Mouse (Mus musculus) MEL (cell line): ENCODE measurements around the gene Sephs2. TPM values are rescaled to one million over a fixed set of nuclear protein-coding genes. Genes with fewer than 3 reads are reported as not detected.
A peak's percentile ranks its signal among the peaks of the same experiment; 100 is the strongest.

Experiments
- DNase-seq: peaks from one replicate; pipeline ENCODE4 v3.0.0; 2011; ENCODE audit warnings: low read depth, low spot score
- H3K27ac ChIP-seq: 2 replicates; pipeline ENCODE4 v1.5.1; 2012; ENCODE audit warnings: low read depth, mild to moderate bottlenecking, control low read depth, low read length, moderate library complexity; ENCODE audit not compliant: control insufficient read depth
- H3K27me3 ChIP-seq, 2 experiments: fragments of 150-350 bp in 1 of 2; sonication (generic) in 1 of 2; 2 replicates each; pipeline ENCODE4 v1.6.1; 2012; ENCODE audit warnings: low read length in 2 of 2, mild to moderate bottlenecking in 2 of 2, improper control_type of control experiment in 1 of 2, moderate library complexity in 1 of 2; ENCODE audit not compliant: insufficient read depth in 2 of 2, control insufficient read depth in 1 of 2
- H3K36me3 ChIP-seq, 2 experiments: 2 replicates each; pipeline ENCODE4 v1.6.1; 2012 to 2014; ENCODE audit warnings: low read length in 2 of 2, improper control_type of control experiment in 1 of 2, inconsistent platforms in 1 of 2, mild to moderate bottlenecking in 1 of 2; ENCODE audit not compliant: insufficient read depth in 2 of 2, control insufficient read depth in 1 of 2
- H3K4me1 ChIP-seq, 2 experiments: fragments of 150-350 bp in 1 of 2; sonication (generic) in 1 of 2; 2 replicates each; pipeline ENCODE4 v1.6.1; 2012; ENCODE audit warnings: low read length in 2 of 2, improper control_type of control experiment in 1 of 2, mild to moderate bottlenecking in 1 of 2; ENCODE audit not compliant: insufficient read depth in 2 of 2, control insufficient read depth in 1 of 2
- H3K4me3 ChIP-seq, 2 experiments: fragments of 150-350 bp in 1 of 2; sonication (generic) in 1 of 2; 2 replicates each; pipeline ENCODE4 v1.5.1; 2012; ENCODE audit warnings: low read depth in 2 of 2, low read length in 2 of 2, mild to moderate bottlenecking in 2 of 2, moderate library complexity in 2 of 2, control low read depth in 1 of 2, improper control_type of control experiment in 1 of 2; ENCODE audit not compliant: control insufficient read depth in 1 of 2, insufficient read depth in 1 of 2
- H3K79me2 ChIP-seq: 2 replicates; pipeline ENCODE4 v1.6.1; 2012; ENCODE audit warnings: mild to moderate bottlenecking, low read length, moderate library complexity; ENCODE audit not compliant: control insufficient read depth, poor library complexity, insufficient read depth
- H3K9ac ChIP-seq: 2 replicates; pipeline ENCODE4 v1.6.1; 2012; ENCODE audit warnings: low read depth, mild to moderate bottlenecking, control low read depth, low read length, moderate library complexity; ENCODE audit not compliant: control insufficient read depth, poor library complexity, severe bottlenecking
- H3K9me3 ChIP-seq: fragments of 150-350 bp; sonication (generic); replicated peaks from 2 replicates; pipeline ENCODE4 v1.6.1; 2012; ENCODE audit warnings: mild to moderate bottlenecking, low read length, improper control_type of control experiment, moderate library complexity; ENCODE audit not compliant: insufficient read depth
- BHLHE40 ChIP-seq: IDR thresholded peaks from 2 replicates; pipeline ENCODE4 v1.6.1; 2012; ENCODE audit warnings: low read depth, mild to moderate bottlenecking, inconsistent platforms, low read length, improper control_type of control experiment, borderline replicate concordance
- CHD1 ChIP-seq: IDR thresholded peaks from 2 replicates; pipeline ENCODE4 v1.6.1; 2012; ENCODE audit warnings: low read depth, mild to moderate bottlenecking, inconsistent platforms, low read length, improper control_type of control experiment
- CHD2 ChIP-seq: IDR thresholded peaks from 2 replicates; pipeline ENCODE4 v1.6.1; 2011; ENCODE audit warnings: low read length, improper control_type of control experiment
- CTCF ChIP-seq, 3 experiments: IDR thresholded peaks in 2 of 3; conservative IDR thresholded peaks in 1 of 3; 2 replicates each; pipeline ENCODE4 v1.5.1; 2011 to 2012; ENCODE audit warnings: low read length in 3 of 3, low read depth in 2 of 3, mild to moderate bottlenecking in 2 of 3, improper control_type of control experiment in 1 of 3, inconsistent platforms in 1 of 3, mixed read lengths in 1 of 3, moderate library complexity in 1 of 3; ENCODE audit not compliant: control insufficient read depth in 1 of 3, insufficient read depth in 1 of 3, poor library complexity in 1 of 3, severe bottlenecking in 1 of 3
- E2F4 ChIP-seq: IDR thresholded peaks from 2 replicates; pipeline ENCODE4 v1.6.1; 2011; ENCODE audit warnings: low read depth, low read length, improper control_type of control experiment, borderline replicate concordance
- ELF1 ChIP-seq: IDR thresholded peaks from 2 replicates; pipeline ENCODE4 v1.6.1; 2014; ENCODE audit warnings: low read depth, mild to moderate bottlenecking, inconsistent platforms, low read length, improper control_type of control experiment, moderate library complexity
- EP300 ChIP-seq, 2 experiments: IDR thresholded peaks; 2 replicates each; pipeline ENCODE4 v1.6.1; 2011; ENCODE audit warnings: improper control_type of control experiment in 2 of 2, low read length in 2 of 2, low read depth in 1 of 2, mild to moderate bottlenecking in 1 of 2
- ETS1 ChIP-seq: IDR thresholded peaks from 2 replicates; pipeline ENCODE4 v1.6.1; 2012; ENCODE audit warnings: low read depth, mild to moderate bottlenecking, inconsistent platforms, low read length, improper control_type of control experiment, moderate library complexity
- GABPA ChIP-seq: IDR thresholded peaks from 2 replicates; pipeline ENCODE4 v1.6.1; 2012; ENCODE audit warnings: low read depth, mild to moderate bottlenecking, inconsistent platforms, low read length, improper control_type of control experiment, moderate library complexity
- GATA1 ChIP-seq: IDR thresholded peaks from 2 replicates; pipeline ENCODE4 v1.6.1; 2011; ENCODE audit warnings: low read depth, low read length, improper control_type of control experiment
- HCFC1 ChIP-seq: IDR thresholded peaks from 2 replicates; pipeline ENCODE4 v1.6.1; 2012; ENCODE audit warnings: low read depth, mild to moderate bottlenecking, inconsistent platforms, low read length, improper control_type of control experiment, moderate library complexity
- JUND ChIP-seq: IDR thresholded peaks from 2 replicates; pipeline ENCODE4 v1.6.1; 2011; ENCODE audit warnings: low read depth, mild to moderate bottlenecking, improper control_type of control experiment, low read length
- KAT2A ChIP-seq: conservative IDR thresholded peaks from 2 replicates; pipeline ENCODE4 v1.6.1; 2012; ENCODE audit warnings: low read depth, low read length, improper control_type of control experiment, inconsistent platforms
- MAFK ChIP-seq: IDR thresholded peaks from 2 replicates; pipeline ENCODE4 v1.6.1; 2011; ENCODE audit warnings: low read depth, mild to moderate bottlenecking, low read length, improper control_type of control experiment, borderline replicate concordance
- MAZ ChIP-seq: IDR thresholded peaks from 2 replicates; pipeline ENCODE4 v1.6.1; 2012; ENCODE audit warnings: low read depth, mild to moderate bottlenecking, inconsistent platforms, low read length, improper control_type of control experiment
- MEF2A ChIP-seq: IDR thresholded peaks from 2 replicates; pipeline ENCODE4 v1.6.1; 2014; ENCODE audit warnings: low read depth, mild to moderate bottlenecking, inconsistent platforms, low read length, improper control_type of control experiment; ENCODE audit not compliant: poor library complexity, insufficient replicate concordance, severe bottlenecking; ENCODE audit errors: extremely low read depth
- MXI1 ChIP-seq: IDR thresholded peaks from 2 replicates; pipeline ENCODE4 v1.6.1; 2011; ENCODE audit warnings: mild to moderate bottlenecking, low read depth, low read length, improper control_type of control experiment
- MYB ChIP-seq: IDR thresholded peaks from 2 replicates; pipeline ENCODE4 v1.6.1; 2011; ENCODE audit warnings: mild to moderate bottlenecking, low read depth, low read length, improper control_type of control experiment
- MYC ChIP-seq: IDR thresholded peaks from 2 replicates; pipeline ENCODE4 v1.6.1; 2011; ENCODE audit warnings: low read depth, mild to moderate bottlenecking, low read length, improper control_type of control experiment, moderate library complexity
- NRF1 ChIP-seq: IDR thresholded peaks from 2 replicates; pipeline ENCODE4 v1.6.1; 2014; ENCODE audit warnings: low read depth, mild to moderate bottlenecking, inconsistent platforms, low read length, improper control_type of control experiment, moderate library complexity; ENCODE audit not compliant: poor library complexity, insufficient read depth, severe bottlenecking
- POLR2A ChIP-seq, 2 experiments: IDR thresholded peaks; 2 replicates each; pipeline ENCODE4 v1.6.1; 2011 to 2012; ENCODE audit warnings: low read length in 2 of 2, mild to moderate bottlenecking in 2 of 2, control low read depth in 1 of 2, improper control_type of control experiment in 1 of 2, low read depth in 1 of 2, moderate library complexity in 1 of 2; ENCODE audit not compliant: control insufficient read depth in 1 of 2, insufficient read depth in 1 of 2, poor library complexity in 1 of 2
- POLR2AphosphoS2 ChIP-seq: IDR thresholded peaks from 2 replicates; pipeline ENCODE4 v1.6.1; 2011; ENCODE audit warnings: low read length, improper control_type of control experiment
- RAD21 ChIP-seq: IDR thresholded peaks from 2 replicates; pipeline ENCODE4 v1.6.1; 2011; ENCODE audit warnings: mild to moderate bottlenecking, low read depth, low read length, improper control_type of control experiment
- RCOR1 ChIP-seq: IDR thresholded peaks from 2 replicates; pipeline ENCODE4 v1.6.1; 2012; ENCODE audit warnings: low read depth, mild to moderate bottlenecking, inconsistent platforms, low read length, improper control_type of control experiment
- SIN3A ChIP-seq: IDR thresholded peaks from 2 replicates; pipeline ENCODE4 v1.6.1; 2012; ENCODE audit warnings: low read length, improper control_type of control experiment, inconsistent platforms
- TAL1 ChIP-seq: IDR thresholded peaks from 2 replicates; pipeline ENCODE4 v1.6.1; 2012; ENCODE audit warnings: mild to moderate bottlenecking, inconsistent platforms, low read length, moderate library complexity, mixed read lengths
- TBP ChIP-seq: IDR thresholded peaks from 2 replicates; pipeline ENCODE4 v1.8.0; 2011; ENCODE audit warnings: low read depth, low read length, improper control_type of control experiment
- TCF12 ChIP-seq: IDR thresholded peaks from 2 replicates; pipeline ENCODE4 v1.6.1; 2014; ENCODE audit warnings: low read depth, mild to moderate bottlenecking, inconsistent platforms, low read length, improper control_type of control experiment, moderate library complexity
- UBTF ChIP-seq: IDR thresholded peaks from 2 replicates; pipeline ENCODE4 v1.6.1; 2012; ENCODE audit warnings: low read depth, mild to moderate bottlenecking, inconsistent platforms, low read length, improper control_type of control experiment, moderate library complexity, borderline replicate concordance; ENCODE audit not compliant: insufficient read depth
- USF1 ChIP-seq: IDR thresholded peaks from 2 replicates; pipeline ENCODE4 v1.6.1; 2014; ENCODE audit warnings: low read depth, mild to moderate bottlenecking, inconsistent platforms, low read length, improper control_type of control experiment, moderate library complexity
- USF2 ChIP-seq, 2 experiments: IDR thresholded peaks; 2 replicates each; pipeline ENCODE4 v1.6.1; 2011 to 2012; ENCODE audit warnings: improper control_type of control experiment in 2 of 2, low read length in 2 of 2, borderline replicate concordance in 1 of 2, inconsistent platforms in 1 of 2, low read depth in 1 of 2, mild to moderate bottlenecking in 1 of 2; ENCODE audit not compliant: insufficient read depth in 1 of 2
- ZC3H11A ChIP-seq: IDR thresholded peaks from 2 replicates; pipeline ENCODE4 v1.6.1; 2012; ENCODE audit warnings: low read depth, mild to moderate bottlenecking, inconsistent platforms, low read length, improper control_type of control experiment
- ZKSCAN1 ChIP-seq: IDR thresholded peaks from 2 replicates; pipeline ENCODE4 v1.6.1; 2012; ENCODE audit warnings: low read depth, mild to moderate bottlenecking, inconsistent platforms, low read length, improper control_type of control experiment, moderate library complexity
- ZMIZ1 ChIP-seq: IDR thresholded peaks from 2 replicates; pipeline ENCODE4 v1.6.1; 2012; ENCODE audit warnings: low read depth, mild to moderate bottlenecking, inconsistent platforms, low read length, improper control_type of control experiment, moderate library complexity
- ZNF384 ChIP-seq: IDR thresholded peaks from 2 replicates; pipeline ENCODE4 v1.6.1; 2012; ENCODE audit warnings: low read depth, mild to moderate bottlenecking, inconsistent platforms, low read length, improper control_type of control experiment
- polyA plus RNA-seq, 2 experiments: library from polyadenylated mRNA; stranded (reverse) in 1 of 2; unstranded in 1 of 2; fragments of >175 nt in 1 of 2; fragments of >200 nt in 1 of 2; gene quantifications; 2 replicates each; pipeline versions ENCODE4 v1.2.1 to v1.2.4; 2012; ENCODE audit warnings: low replicate concordance in 2 of 2, low read depth in 1 of 2; ENCODE audit not compliant: insufficient read length in 2 of 2, insufficient read depth in 1 of 2, missing spikeins in 1 of 2
- total RNA-seq: library from RNA; depleted of rRNA; stranded (reverse); fragments of 300-350 nt; gene quantifications from 2 replicates; pipeline ENCODE4 v1.2.3, GENCODE M21; 2012

The Sephs2 gene
- total and polyA plus RNA-seq, 3 experiments: 109 to 182 TPM; not detected in 1

GRCm38 (mm10) chr7:127232622-127233367, 41.1 kb downstream of the Sephs2 start, which contains the start of the genes Zfp553 and Sept1:
Gene Zfp553 (plus strand): TSS chr7:127233061.
Gene Sept1 (minus strand): TSS chr7:127233130.
- Histone ChIP-seq H3K27ac (peak within 1 kb of the TSS; percentile 74), H3K79me2 (peaks cover 37% of the 10 kb centered on the region), H3K27me3 (no peaks in the 10 kb centered on the region), H3K4me1 (peaks cover 2 to 20% of the 10 kb centered on the region in 2 experiments; a peak in 3 of 4 replicates), H3K4me3 (peak within 1 kb of the TSS; percentile 80 to 83), H3K9ac (peak within 1 kb of the TSS; percentile 94), H3K36me3 (peaks cover 0 to 14% of the 10 kb centered on the region in 2 experiments; a peak in 3 of 4 replicates), H3K9me3 (no peaks in the 10 kb centered on the region)
- peak; percentile 88 for DNase-seq
- no peak for TF ChIP-seq ZKSCAN1
- TF ChIP-seq GATA1: no peak; the same call in none of the 2 replicates
- no peak; a peak in 1 of 4 replicates for TF ChIP-seq EP300 (IDR thresholded peaks at IDR 0.05; ENCODE audit: low read depth in 1 of 2, low read length in 2 of 2)
- no peak for TF ChIP-seq USF2 (IDR thresholded peaks at IDR 0.05; ENCODE audit: borderline replicate concordance in 1 of 2, insufficient read depth in 1 of 2, low read depth in 1 of 2, low read length in 2 of 2)
- TF ChIP-seq HCFC1: peak; percentile 78
- TF ChIP-seq MAZ: peak; percentile 41; the same call in 1 of the 2 replicates
- no peak for TF ChIP-seq E2F4
- TF ChIP-seq BHLHE40: peak; percentile 36; the same call in 1 of the 2 replicates
- peak; percentile 81 for TF ChIP-seq ELF1
- TF ChIP-seq TBP: peak; percentile 67
- no peak for TF ChIP-seq CHD1
- TF ChIP-seq CTCF (IDR thresholded peaks at IDR 0.05 in 2 of 3, conservative IDR thresholded peaks at IDR 0.05 in 1 of 3; ENCODE audit: control insufficient read depth in 1 of 3, insufficient read depth in 1 of 3, low read depth in 2 of 3, low read length in 3 of 3, poor library complexity in 1 of 3, severe bottlenecking in 1 of 3): no peak
- no peak; the same call in 1 of the 2 replicates for TF ChIP-seq KAT2A
- no peak for TF ChIP-seq CHD2
- peak; percentile 15; the same call in 1 of the 2 replicates for TF ChIP-seq SIN3A
- no peak for TF ChIP-seq ZNF384
- TF ChIP-seq JUND: no peak
- TF ChIP-seq GABPA: no peak
- no peak for TF ChIP-seq USF1
- 0 out of 2 replicates have a peak, but pooled peaks have one; percentile 25 for TF ChIP-seq ZMIZ1
- TF ChIP-seq TAL1: no peak
- TF ChIP-seq RCOR1: no peak
- TF ChIP-seq TCF12: peak; percentile 50; the same call in 1 of the 2 replicates
- TF ChIP-seq MXI1: peak; percentile 67; the same call in 1 of the 2 replicates
- no peak for TF ChIP-seq NRF1
- no peak for TF ChIP-seq ETS1
- no peak for TF ChIP-seq ZC3H11A
- no peak for TF ChIP-seq MYC
- TF ChIP-seq MYB: no peak
- no peak for TF ChIP-seq MAFK
- no peak; the same call in 1 of the 2 replicates for TF ChIP-seq POLR2AphosphoS2
- peak; percentile 51 to 85 for TF ChIP-seq POLR2A (IDR thresholded peaks at IDR 0.05; ENCODE audit: control insufficient read depth in 1 of 2, insufficient read depth in 1 of 2, low read depth in 1 of 2, low read length in 2 of 2, poor library complexity in 1 of 2)
- no peak for TF ChIP-seq MEF2A
- TF ChIP-seq RAD21: no peak
- TF ChIP-seq UBTF: peak; percentile 38; the same call in 1 of the 2 replicates
